Mouse (Mus musculus) Patski (cell line): ENCODE data around the gene Tas2r140. TPM values are rescaled to one million over a fixed set of nuclear protein-coding genes. Genes with fewer than 3 reads are reported as not detected.

Source experiments
- ATAC-seq: fragments of 100-300 bp; one replicate; pipeline ENCODE4 v1.8.0; 2021
- CTCF ChIA-PET: fragments of 350-600 bp; sonication (Branson Sonifier 250); formaldehyde crosslinking; loops from one replicate; lab custom pipeline; 2022; ENCODE audit warnings: inconsistent platforms; lab: Charles Lee
- POLR2A ChIA-PET: fragments of 350-600 bp; sonication (Branson Sonifier 250); formaldehyde crosslinking; loops from one replicate; lab custom pipeline; 2022; ENCODE audit warnings: antibody characterized with exemption, inconsistent platforms; lab: Charles Lee
- DNase-seq: peaks from one replicate; pipeline ENCODE4 v3.0.0-alpha.2; 2011; ENCODE audit warnings: low read depth, low spot score
- H3K27me3 ChIP-seq: fragments of 371-371 bp; one replicate; pipeline ENCODE4 v1.5.1; 2021
- CTCF ChIP-seq: fragments of 100-300 bp; IDR thresholded peaks from one replicate; pipeline ENCODE4 v1.5.1; 2021
- in situ Hi-C: fragments of 300-500 bp; cut with MboI; formaldehyde crosslinking; loops from 3 replicates; pipeline ENCODE4 v1.11.1; 2018; ENCODE audit warnings: low pct_unique_long_range_greater_than_20kb, mixed read lengths
- polyA plus RNA-seq: library from polyadenylated mRNA; unstranded; gene quantifications from one replicate; pipeline ENCODE4 v1.2.3, GENCODE M21; 2021

The Tas2r140 gene
- polyA plus RNA-seq = not detected

DNA sequence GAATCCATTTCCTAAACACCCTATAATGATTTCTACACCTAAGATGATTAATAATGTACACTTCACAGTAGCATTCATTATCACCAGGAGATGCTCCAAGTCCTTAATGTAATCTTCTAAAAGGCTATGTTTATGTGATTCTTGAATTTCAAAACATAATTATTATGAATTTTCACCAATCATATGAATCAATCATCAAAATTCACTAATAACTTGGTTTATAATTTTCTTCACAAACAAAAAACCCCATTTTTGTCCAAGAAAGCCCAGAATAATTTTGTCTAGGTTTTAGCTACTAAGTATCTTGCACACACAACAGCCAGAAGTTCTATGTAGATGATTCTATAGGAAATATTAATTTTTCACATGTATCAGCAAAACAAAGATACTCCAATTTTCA is at the start of gene Tas2r140:
TSS of gene Tas2r140 (minus strand) at position 101 of the 400 bp plus-strand sequence.
- H3K27me3 ChIP-seq = no peaks in the 10 kb centered on the region
- CTCF ChIA-PET = no interaction called here
- DNase-seq (no peak), ATAC-seq (no peak)
- POLR2A ChIA-PET = no interaction called here
- in situ Hi-C loops = no loop called here
- TF ChIP-seq CTCF = no peak

- CTCF ChIA-PET = no interaction called here
- no peaks in the 10 kb centered on the region for H3K27me3 ChIP-seq
- in situ Hi-C loops = no loop called here
- no peak for TF ChIP-seq CTCF
- POLR2A ChIA-PET = interaction anchor here (0.7 kb wide), 1 partner anchor 1463 kb away, joined by 4 read pairs; no protein-coding TSS in a partner anchor
- no peak for DNase-seq
- no peak for ATAC-seq
Observed at GRCm38 (mm10) chr6:133104609-133104921, 48.9 kb upstream of the Tas2r140 start, which contains the start of gene Smim10l1. TSS of gene Smim10l1 (plus strand) at chr6:133104909.

DNA sequence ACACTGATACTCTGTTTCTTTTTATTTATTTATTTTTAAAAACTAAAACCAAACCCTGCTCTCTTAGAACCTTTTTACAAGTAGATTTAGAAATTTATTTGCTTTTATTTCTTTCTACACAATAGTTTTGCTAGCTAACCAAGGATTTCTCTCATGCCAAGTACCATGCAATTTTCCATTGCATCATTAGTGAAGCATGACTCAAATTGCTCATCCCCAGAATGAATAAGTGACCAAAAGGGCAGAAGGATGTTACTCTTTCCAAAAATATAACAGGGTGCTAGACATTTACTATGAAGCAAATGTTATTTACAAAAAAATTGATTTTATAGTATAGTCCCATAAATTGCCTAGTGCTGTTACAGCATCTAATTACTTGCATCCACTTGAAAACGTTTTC is 46.8 kb upstream of the Tas2r140 start:
- ATAC-seq (no peak), DNase-seq (no peak)
- H3K27me3 ChIP-seq = no peaks in the 10 kb centered on the region
- ChIA-PET CTCF (no interaction called here), POLR2A (no interaction called here)
- TF ChIP-seq CTCF = no peak
- in situ Hi-C loops = no loop called here

- CTCF ChIA-PET = no interaction called here
- POLR2A ChIA-PET = no interaction called here
- ATAC-seq (no peak), DNase-seq (no peak)
- in situ Hi-C loops = no loop called here
- no peak for TF ChIP-seq CTCF
- H3K27me3 ChIP-seq = peaks cover 14% of the 10 kb centered on the region
Observed at GRCm38 (mm10) chr6:133092226-133092625, 36.6 kb upstream of the Tas2r140 start.

- no peaks in the 10 kb centered on the region for H3K27me3 ChIP-seq
- ATAC-seq (no peak), DNase-seq (no peak)
- in situ Hi-C loops = no loop called here
- TF ChIP-seq CTCF = no peak
- ChIA-PET CTCF (no interaction called here), POLR2A (no interaction called here)
Observed at GRCm38 (mm10) chr6:133037001-133037400, 18.6 kb downstream of the Tas2r140 start, which contains the start of gene Tas2r103. TSS of gene Tas2r103 (minus strand) at chr6:133037101.

Other genes starting within 250 kb of the Tas2r140 start
- not detected for gene Tas2r123, start 208.7 kb downstream of the Tas2r140 start, polyA plus RNA-seq
- gene Tas2r116, start 200.4 kb downstream of the Tas2r140 start, polyA plus RNA-seq = not detected
- not detected for gene Tas2r110, start 187.8 kb downstream of the Tas2r140 start, polyA plus RNA-seq
- gene Tas2r113, start 162.8 kb downstream of the Tas2r140 start, polyA plus RNA-seq = not detected
- gene Tas2r125, start 146.2 kb downstream of the Tas2r140 start, polyA plus RNA-seq = not detected
- not detected for gene Tas2r129, start 104.7 kb downstream of the Tas2r140 start, polyA plus RNA-seq
- not detected for gene Tas2r131, start 97.9 kb downstream of the Tas2r140 start, polyA plus RNA-seq
- not detected for gene Tas2r109, start 74.9 kb downstream of the Tas2r140 start, polyA plus RNA-seq
- gene Tas2r103, start 18.7 kb downstream of the Tas2r140 start, polyA plus RNA-seq = not detected
- gene Smim10l1, start 49.1 kb upstream of the Tas2r140 start, polyA plus RNA-seq = 61.8 TPM
- not detected for gene 5530400C23Rik, start 236.4 kb upstream of the Tas2r140 start, polyA plus RNA-seq